Mouse (Mus musculus) kidney, adult 11 months (tissue): ENCODE measurements around the gene Ptprn2.

Experiments
- DNase-seq: peaks from one replicate; pipeline ENCODE4 v3.0.0; 2022

Ptprn2 gene

GRCm38 (mm10) chr12:117175072-117175681 lies 689.7 kb downstream of the Ptprn2 start:
- DNase-seq: no peak

GRCm38 (mm10) chr12:117176259-117176823 lies 690.8 kb downstream of the Ptprn2 start:
- DNase-seq: no peak

- no peak for DNase-seq
Measured at GRCm38 (mm10) chr12:117187167-117187566, 701.6 kb downstream of the Ptprn2 start.

DNA sequence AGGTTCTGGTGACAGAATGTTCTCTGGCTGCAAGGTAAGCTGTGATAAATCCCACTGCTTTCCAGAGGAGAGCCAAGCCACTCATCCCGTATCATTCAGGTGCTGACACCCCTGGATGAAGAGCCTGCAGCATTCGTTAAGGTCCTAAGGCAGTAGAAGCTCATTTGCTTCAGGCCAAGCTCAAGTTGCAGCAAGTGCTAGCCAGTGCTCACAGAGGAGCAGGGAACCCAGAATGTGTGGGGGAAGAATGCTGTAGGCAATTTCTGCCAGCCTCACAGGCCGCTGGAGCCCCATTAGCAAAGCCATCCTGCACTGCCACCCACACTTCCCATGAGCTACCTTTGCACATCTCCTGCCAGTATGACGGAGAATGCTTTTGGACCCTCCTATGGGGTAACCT lies 706.5 kb downstream of the Ptprn2 start:
- DNase-seq: no peak

DNA sequence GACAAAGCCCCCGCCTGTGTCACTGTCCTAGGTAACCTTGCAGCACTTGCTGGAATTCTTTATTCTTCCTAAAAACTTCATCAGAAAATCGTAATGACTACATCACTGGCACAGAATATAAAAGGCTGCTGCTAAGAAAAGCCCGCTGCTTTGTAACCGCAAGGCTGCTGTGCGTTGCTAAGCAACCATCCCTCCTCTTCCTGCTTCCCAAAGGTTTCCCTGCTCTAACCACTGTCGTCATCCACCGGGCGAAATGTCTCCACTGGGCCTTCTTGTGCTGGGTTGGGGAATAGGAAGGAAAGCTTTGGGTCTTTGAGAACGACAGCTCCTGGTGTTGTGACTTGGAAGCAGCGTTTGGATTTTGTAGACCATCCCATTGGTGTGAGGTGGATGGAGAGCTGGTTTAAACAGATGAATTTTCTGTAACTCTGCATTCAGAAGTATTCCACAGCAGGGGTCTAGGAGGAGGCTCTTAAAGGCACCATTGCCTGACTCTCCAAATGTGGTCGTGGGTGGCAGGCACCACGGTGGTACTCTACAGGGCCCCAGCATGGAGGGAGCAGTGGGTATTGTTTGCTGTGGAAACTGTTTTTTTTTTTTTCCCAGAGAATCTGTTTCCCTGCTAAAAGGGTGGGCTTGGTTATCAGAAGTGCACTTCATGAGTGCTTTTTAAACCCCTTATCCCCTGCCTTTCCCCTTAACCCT lies 711.4 kb downstream of the Ptprn2 start:
- no peak for DNase-seq

- no peak for DNase-seq
Measured at GRCm38 (mm10) chr12:117198093-117198492, 712.6 kb downstream of the Ptprn2 start.

DNA sequence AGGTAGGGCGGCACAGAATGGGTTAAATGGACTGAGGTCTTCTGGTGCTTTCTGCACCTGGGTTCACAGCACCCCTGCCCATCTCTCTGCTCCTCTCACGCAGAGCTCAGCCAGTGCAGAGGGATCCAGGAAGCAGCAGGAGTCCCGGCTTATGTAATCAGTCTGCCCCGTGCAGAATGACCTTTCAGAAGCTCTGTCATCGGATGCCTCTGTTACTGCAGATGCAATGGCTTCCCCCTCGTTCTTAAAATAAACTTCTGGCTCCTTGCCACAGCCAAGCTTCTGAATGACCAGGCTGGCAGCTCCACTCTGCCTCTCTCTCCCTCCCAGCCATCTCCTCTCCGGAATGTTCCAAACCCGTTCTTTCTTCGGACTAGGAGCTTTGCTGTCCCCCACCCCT lies 714.6 kb downstream of the Ptprn2 start:
- DNase-seq: peak; percentile 54

- peak; percentile 25 for DNase-seq
Measured at GRCm38 (mm10) chr12:117200590-117200989, 715.1 kb downstream of the Ptprn2 start.

- DNase-seq: no peak
Measured at GRCm38 (mm10) chr12:117203506-117203905, 718.0 kb downstream of the Ptprn2 start.

DNA sequence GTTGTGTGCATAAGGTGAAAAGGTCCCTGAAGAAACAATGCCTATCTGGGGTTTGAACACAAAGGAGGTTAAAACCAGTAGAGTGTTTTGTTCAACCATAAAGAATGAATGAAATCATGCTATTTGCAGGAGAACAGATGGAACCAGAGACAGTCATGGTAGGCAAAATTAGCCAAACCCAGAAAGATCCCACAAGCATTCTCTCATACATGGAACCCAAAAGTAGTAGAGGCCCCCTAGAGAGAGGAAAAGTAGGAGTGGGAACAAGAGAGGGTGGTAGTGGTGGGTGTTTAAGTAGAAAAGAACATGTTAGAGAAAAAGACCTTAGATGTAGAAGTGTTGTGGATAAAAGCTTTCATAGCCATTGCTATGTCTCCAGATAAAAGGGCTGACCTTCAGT lies 719.4 kb downstream of the Ptprn2 start:
- DNase-seq: no peak

DNA sequence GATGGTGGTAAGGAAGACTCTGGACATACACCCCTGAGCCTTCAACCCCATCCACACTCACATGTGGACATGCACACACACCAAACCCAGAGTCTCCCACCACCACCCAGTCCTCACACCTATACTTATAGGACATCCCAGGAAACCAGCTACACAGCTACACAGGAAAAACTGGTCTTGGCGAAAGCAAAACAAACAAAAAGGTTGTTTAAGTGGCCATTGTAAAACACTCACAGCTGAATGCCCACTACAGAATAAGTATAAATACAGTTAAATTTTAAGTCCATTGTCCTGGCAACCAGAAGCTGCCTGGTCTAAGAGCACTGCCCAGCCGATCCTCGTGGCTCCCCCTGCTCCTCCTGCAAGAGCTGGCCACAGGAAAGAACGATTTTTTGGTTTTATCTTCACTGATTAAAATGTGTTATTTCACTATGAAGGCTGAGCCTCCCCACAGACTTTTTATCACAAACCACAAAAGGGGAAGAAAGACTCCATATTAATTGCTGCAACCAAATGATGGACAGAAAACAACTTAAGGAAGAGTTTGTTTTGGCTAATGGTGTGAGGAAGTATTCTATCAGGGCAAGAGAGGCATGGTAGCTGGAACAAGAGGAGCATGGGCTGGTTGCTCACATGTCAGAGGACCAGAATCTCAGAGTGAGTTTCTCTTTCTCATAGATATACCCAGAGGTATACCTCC lies 722.1 kb downstream of the Ptprn2 start:
- no peak for DNase-seq

DNA sequence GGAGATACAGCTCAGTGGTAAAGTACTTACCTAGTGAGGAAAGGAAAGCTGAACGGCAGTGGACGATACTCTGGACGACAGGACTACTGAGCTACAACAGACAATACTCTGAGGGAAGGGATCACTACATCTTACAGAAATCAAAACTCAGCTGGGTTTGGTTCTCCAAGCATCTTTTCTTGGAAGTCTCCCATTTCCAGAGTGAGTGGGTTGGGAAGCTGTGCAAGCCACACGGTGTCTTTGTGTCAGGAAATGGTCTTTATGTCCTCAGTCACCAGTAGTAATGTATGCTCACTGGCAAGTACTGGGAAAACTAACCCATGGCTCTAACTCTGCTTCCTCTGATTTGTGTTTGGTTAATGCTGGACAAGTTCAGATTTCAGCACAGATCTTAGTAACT lies 724.9 kb downstream of the Ptprn2 start:
- DNase-seq: no peak

DNA sequence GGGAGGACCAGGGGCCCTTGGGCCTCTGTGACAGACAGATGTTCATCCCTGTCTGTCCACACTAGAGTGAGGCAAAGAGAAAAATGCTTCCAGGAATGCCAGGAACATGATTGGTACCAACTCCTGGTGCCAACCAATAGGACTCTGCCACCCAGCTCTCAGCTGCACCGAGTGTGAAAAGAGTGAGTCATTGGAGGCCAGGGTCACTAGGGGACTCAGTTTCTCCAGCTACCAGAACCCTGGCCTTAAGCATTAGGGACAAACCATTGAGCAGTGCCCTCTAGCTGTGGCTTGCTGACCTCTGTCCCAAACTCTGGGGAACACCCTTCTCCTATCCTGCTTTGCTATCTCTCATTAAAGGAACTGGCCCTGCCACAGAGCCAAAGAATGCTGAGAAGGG lies 728.0 kb downstream of the Ptprn2 start:
- DNase-seq: no peak

DNA sequence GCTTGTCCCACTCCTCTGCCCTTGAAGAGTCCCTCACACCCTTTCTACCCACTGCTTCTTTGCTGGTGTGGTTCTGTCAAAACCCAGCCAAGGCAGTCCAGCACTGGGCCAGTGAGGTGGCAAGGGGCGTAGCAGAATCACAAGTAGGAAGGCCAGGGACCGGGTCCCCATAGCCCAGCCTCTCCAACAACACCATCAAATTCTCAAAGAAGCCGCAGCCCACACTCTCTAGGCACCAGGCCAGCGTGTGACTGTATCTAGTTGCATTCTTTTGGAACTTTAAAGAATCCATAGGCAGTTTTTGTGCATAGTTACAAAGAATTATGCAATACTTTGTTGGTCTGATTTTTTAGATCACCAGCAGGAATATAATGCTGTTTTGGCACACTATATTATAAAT lies 728.8 kb downstream of the Ptprn2 start:
- no peak for DNase-seq

- DNase-seq: no peak
Measured at GRCm38 (mm10) chr12:117214919-117215318, 729.4 kb downstream of the Ptprn2 start.

- DNase-seq: no peak
Measured at GRCm38 (mm10) chr12:117221909-117222308, 736.4 kb downstream of the Ptprn2 start.

DNA sequence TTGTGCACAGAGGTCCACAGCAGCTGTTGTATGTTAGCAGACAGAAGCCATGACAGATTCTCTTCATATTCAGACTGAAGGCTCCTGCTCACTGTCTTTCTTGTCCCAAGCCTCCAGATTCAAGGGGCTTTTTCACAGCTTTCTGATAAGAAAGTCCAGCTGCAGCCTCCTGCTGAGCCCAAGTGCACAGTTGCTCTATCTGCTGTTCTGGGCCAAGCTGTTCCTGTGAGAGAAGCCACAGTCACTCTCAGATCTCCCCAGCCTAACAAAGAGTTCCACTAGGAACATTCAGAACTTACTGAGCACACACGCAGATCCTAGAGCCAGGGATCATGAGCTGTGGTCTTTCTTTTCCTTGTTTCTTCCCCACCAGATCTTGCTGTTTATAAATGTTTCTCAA lies 738.5 kb downstream of the Ptprn2 start:
- no peak for DNase-seq

DNA sequence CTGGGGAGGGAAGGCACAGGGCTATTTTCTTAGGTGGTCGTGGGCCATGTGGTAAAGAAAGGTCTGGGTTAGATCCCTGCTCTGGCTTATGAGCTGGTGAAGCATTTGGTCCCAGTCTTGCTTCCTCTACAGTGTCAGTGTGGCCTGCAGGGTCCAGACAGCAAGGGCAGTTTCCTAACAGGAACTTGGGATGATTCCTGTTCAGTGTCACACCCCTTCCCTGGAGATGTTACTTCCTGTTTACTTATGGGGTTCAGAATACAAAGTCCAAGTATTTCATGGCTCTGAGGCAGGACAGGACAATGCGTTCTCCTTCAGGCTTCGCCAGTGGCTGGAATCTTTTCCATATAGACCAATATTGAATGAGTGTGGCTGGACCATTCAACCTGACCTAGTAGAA lies 741.7 kb downstream of the Ptprn2 start:
- DNase-seq: peak; percentile 23

GRCm38 (mm10) chr12:117229442-117229841 lies 743.9 kb downstream of the Ptprn2 start:
- DNase-seq: no peak

DNA sequence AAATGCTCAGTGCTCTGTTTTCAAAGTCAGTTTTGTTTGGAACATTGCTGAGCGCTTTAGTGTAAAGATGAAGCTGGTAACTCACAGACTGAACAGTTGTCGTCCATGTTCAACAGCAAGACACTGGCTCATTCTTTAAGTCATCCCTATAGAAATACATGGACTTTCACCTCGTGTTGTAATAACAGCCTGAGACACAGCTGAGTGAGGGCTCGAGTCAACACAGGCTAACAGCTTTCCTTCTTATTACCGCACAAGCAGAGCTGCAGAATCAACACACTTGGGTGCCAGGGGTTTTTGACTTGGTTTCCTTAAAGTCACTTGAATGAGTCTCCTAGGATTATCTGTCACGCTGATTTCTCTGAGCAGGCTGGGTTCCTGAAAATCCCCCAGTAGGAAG lies 744.8 kb downstream of the Ptprn2 start:
- DNase-seq: no peak

DNA sequence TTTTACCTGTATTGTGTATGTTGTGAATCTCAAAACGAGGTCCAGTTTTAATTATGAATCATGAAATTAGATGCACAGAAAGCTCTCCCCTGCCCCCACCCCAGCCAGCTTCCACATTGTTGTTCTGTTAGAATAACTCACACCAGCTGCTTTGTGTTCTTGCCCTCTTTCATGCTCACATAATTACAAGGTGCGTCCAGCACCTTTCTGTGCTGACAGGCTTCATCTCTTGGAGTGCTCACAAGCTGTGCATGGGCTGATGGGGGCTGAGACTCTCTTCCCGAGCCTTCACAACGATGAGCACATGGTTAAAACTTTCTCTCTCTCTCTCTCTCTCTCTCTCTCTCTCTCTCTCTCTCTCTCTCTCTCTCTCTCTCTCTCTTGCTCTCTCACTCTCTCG lies 746.3 kb downstream of the Ptprn2 start:
- no peak for DNase-seq

DNA sequence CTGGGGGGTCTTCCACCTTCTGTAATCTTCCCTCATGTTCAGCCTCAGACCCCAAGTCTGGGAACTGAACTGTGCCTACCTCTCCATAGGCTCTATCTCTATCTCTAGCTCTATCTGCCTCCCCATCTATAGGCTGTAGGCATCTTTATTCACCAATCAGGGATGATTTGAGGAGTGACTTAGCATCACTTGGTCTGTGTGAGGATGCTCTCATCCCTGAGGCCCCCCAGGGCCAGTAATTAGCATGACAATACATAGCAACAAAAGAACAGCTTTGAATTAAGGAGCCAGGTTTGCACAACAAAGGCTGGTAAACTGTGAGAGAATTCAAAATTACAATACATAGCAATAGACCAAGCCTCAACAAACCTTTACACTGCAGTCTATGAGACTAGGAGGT lies 749.6 kb downstream of the Ptprn2 start:
- DNase-seq: no peak

DNA sequence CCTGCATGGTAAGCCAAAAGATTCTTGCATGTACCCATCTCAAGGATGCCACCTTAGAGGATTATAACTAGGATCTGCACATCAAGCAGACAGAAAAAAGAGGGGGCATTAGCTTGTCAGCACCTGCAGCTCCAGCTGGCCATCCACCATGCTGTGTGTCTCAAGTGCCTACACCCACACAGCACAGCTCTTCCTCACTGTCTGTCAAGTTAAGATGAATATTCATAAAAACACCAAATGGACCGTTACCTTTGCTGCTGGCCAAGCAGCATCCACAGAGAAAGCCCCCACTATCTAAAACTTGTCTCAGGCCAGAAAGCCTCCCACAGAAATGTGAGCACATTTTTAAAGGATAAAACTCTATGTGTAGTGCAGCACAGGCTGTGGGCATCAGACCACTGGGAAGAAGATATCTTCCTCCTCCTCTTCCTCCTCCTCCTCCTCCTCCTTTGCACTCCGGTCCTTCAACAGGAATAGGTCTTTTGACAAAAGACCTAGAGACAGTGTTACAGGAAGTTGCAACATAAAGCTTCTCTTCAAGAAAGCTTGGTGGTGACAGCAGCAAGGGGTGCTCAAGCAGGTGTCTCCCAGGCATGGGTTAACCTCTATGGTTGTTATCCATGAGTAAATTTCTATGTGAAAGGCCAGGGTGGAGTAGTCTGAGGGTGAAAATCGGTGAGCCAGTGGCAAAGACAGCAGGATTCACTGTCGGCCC lies 750.7 kb downstream of the Ptprn2 start:
- DNase-seq: no peak
